Mouse (Mus musculus) CH12.LX (cell line): Measurements from ENCODE around the gene Tmem150c.

Source experiments
- BHLHE40 ChIP-seq: IDR thresholded peaks from 2 replicates; pipeline ENCODE4 v1.6.1; 2011; ENCODE audit warnings: mild to moderate bottlenecking, low read depth, low read length, improper control_type of control experiment
- CTCF ChIP-seq, 2 experiments: IDR thresholded peaks in 1 of 2; conservative IDR thresholded peaks in 1 of 2; 2 replicates each; pipeline ENCODE4 v1.5.1; 2011 to 2012; ENCODE audit warnings: low read depth in 2 of 2, low read length in 2 of 2, improper control_type of control experiment in 1 of 2, inconsistent platforms in 1 of 2, mild to moderate bottlenecking in 1 of 2, moderate library complexity in 1 of 2
- ELF1 ChIP-seq: IDR thresholded peaks from 2 replicates; pipeline ENCODE4 v1.6.1; 2014; ENCODE audit warnings: low read depth, mild to moderate bottlenecking, inconsistent platforms, low read length, improper control_type of control experiment
- JUND ChIP-seq: conservative IDR thresholded peaks from 2 replicates; pipeline ENCODE4 v1.6.1; 2011; ENCODE audit warnings: low read depth, low read length, improper control_type of control experiment
- KAT2A ChIP-seq: IDR thresholded peaks from 2 replicates; pipeline ENCODE4 v1.6.1; 2012; ENCODE audit warnings: low read length, improper control_type of control experiment, inconsistent platforms; ENCODE audit not compliant: insufficient replicate concordance
- POLR2A ChIP-seq: IDR thresholded peaks from 2 replicates; pipeline ENCODE4 v1.6.1; 2011; ENCODE audit warnings: low read depth, mild to moderate bottlenecking, improper control_type of control experiment, low read length
- SIN3A ChIP-seq: IDR thresholded peaks from 2 replicates; pipeline ENCODE4 v1.6.1; 2012; ENCODE audit warnings: low read length, improper control_type of control experiment, inconsistent platforms
- TCF12 ChIP-seq: IDR thresholded peaks from 2 replicates; pipeline ENCODE4 v1.6.1; 2014; ENCODE audit warnings: low read depth, mild to moderate bottlenecking, inconsistent platforms, low read length, improper control_type of control experiment
- UBTF ChIP-seq: IDR thresholded peaks from 2 replicates; pipeline ENCODE4 v1.6.1; 2012; ENCODE audit warnings: low read depth, mild to moderate bottlenecking, inconsistent platforms, low read length, improper control_type of control experiment, moderate library complexity
- ZMIZ1 ChIP-seq: IDR thresholded peaks from 2 replicates; pipeline ENCODE4 v1.6.1; 2012; ENCODE audit warnings: low read depth, mild to moderate bottlenecking, inconsistent platforms, low read length, improper control_type of control experiment

GRCm38 (mm10) chr5:100178122-100178780, 18.6 kb upstream of the Tmem150c start:
- TF ChIP-seq ELF1, result no peak
- TF ChIP-seq SIN3A, result no peak
- no peak for TF ChIP-seq CTCF (conservative IDR thresholded peaks at IDR 0.05 in 1 of 2, IDR thresholded peaks at IDR 0.05 in 1 of 2; ENCODE audit: low read depth in 2 of 2, low read length in 2 of 2)
- no peak for TF ChIP-seq BHLHE40
- TF ChIP-seq POLR2A, result no peak
- TF ChIP-seq TCF12, result no peak
- no peak for TF ChIP-seq JUND
- TF ChIP-seq ZMIZ1, result no peak
- TF ChIP-seq UBTF, result no peak
- no peak for TF ChIP-seq KAT2A
